Mouse (Mus musculus): Measurements from ENCODE around the gene Junb. TPM values are rescaled to one million over a fixed set of nuclear protein-coding genes. Genes with fewer than 3 reads are reported as not detected.

Gene Junb
- polyA plus RNA-seq, 1 experiment from 2014 or later: 21.9 TPM

GRCm38 (mm10) chr8:85011242-85011641 lies 32.7 kb upstream of the Junb start:
- Histone ChIP-seq H3K27ac (ENCODE audit: low read depth) (no peak overlapping the region), H3K4me1 (ENCODE audit: insufficient read depth) (peaks cover 4% of the 10 kb centered on the region; the same call in 1 of the 2 replicates), H3K4me2 (ENCODE audit: low read depth, low read length) (no peak overlapping the region), H3K4me3 (ENCODE audit: low read depth, low read length) (no peak overlapping the region), H3K27me3 (ENCODE audit: insufficient read depth, low read length) (peaks cover 46% of the 10 kb centered on the region), H3K9me3 (ENCODE audit: low read length) (no peaks in the 10 kb centered on the region), H3K36me3 (replicated peaks; ENCODE audit: insufficient read depth, low read length) (no peaks in the 10 kb centered on the region), H3K9ac (replicated peaks) (no peak overlapping the region)
- no peak for ATAC-seq
- WGBS (ENCODE audit: insufficient replicate concordance): 11% methylated on average over 28 of the region's 28 CpGs
- DNase-seq: no peak
- TF ChIP-seq EP300 (IDR thresholded peaks at IDR 0.05; ENCODE audit: low read depth): no peak
- TF ChIP-seq CTCF (IDR thresholded peaks at IDR 0.05; ENCODE audit: low read depth): no peak

DNA sequence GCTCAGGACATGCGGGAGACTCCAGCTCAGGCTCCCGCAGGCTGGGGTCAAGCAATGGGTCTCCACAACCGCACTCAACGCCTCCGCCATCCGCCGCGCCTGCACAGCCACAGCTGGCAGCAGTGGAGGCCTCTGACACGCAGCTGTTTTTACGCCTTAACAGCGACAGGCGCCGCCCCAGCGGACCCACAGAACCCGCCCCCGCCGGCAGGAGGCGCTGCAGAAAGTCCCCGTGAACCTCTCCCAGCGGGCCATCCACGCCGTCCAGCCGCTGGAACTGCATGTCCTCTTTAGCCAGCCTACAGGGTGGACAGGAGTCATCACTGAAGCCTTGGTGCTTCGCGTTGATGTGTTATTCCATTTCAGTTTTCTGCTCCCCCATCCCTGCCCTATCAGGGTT lies 29.2 kb upstream of the Junb start:
- TF ChIP-seq CTCF (IDR thresholded peaks at IDR 0.05; ENCODE audit: low read depth) (peak; percentile 76), EP300 (IDR thresholded peaks at IDR 0.05; ENCODE audit: low read depth) (no peak)
- no peak overlapping the region for H3K4me2 ChIP-seq (ENCODE audit: low read depth, low read length)
- H3K27me3 ChIP-seq (ENCODE audit: insufficient read depth, low read length): peaks cover 32% of the 10 kb centered on the region
- H3K36me3 ChIP-seq (replicated peaks; ENCODE audit: insufficient read depth, low read length): no peaks in the 10 kb centered on the region; the same call in 1 of the 2 replicates
- no peaks in the 10 kb centered on the region for H3K9me3 ChIP-seq (ENCODE audit: low read length)
- no peaks in the 10 kb centered on the region for H3K4me1 ChIP-seq (ENCODE audit: insufficient read depth)
- 18% methylated on average over 25 of the region's 25 CpGs for WGBS (ENCODE audit: insufficient replicate concordance)
- H3K9ac ChIP-seq (replicated peaks): no peak overlapping the region
- H3K4me3 ChIP-seq (ENCODE audit: low read depth, low read length): no peak overlapping the region
- H3K27ac ChIP-seq (ENCODE audit: low read depth): no peak overlapping the region
- DNase-seq (peak; percentile 79), ATAC-seq (peak; percentile 58)

- H3K4me3 ChIP-seq (ENCODE audit: low read depth, low read length): no peak overlapping the region
- peak; percentile 99 for TF ChIP-seq CTCF (IDR thresholded peaks at IDR 0.05; ENCODE audit: low read depth)
- TF ChIP-seq EP300 (IDR thresholded peaks at IDR 0.05; ENCODE audit: low read depth): no peak
- WGBS (ENCODE audit: insufficient replicate concordance): 8% methylated on average over 19 of the region's 19 CpGs
- no peak overlapping the region for H3K27ac ChIP-seq (ENCODE audit: low read depth)
- H3K9ac ChIP-seq (replicated peaks): 0 out of 2 replicates have a peak overlapping the region, but pooled peaks have one; percentile 6
- H3K36me3 ChIP-seq (replicated peaks; ENCODE audit: insufficient read depth, low read length): peaks cover 7% of the 10 kb centered on the region; the same call in 1 of the 2 replicates
- H3K4me2 ChIP-seq (ENCODE audit: low read depth, low read length): peak overlapping the region; percentile 23; the same call in 1 of the 2 replicates
- no peaks in the 10 kb centered on the region for H3K27me3 ChIP-seq (ENCODE audit: insufficient read depth, low read length)
- H3K9me3 ChIP-seq (ENCODE audit: low read length): no peaks in the 10 kb centered on the region
- H3K4me1 ChIP-seq (ENCODE audit: insufficient read depth): 0 out of 2 replicates have a peak, but pooled peaks cover 7% of the 10 kb centered on the region
- DNase-seq: peak; percentile 93
- peak; percentile 84 for ATAC-seq
Observed at GRCm38 (mm10) chr8:84997649-84998295, 19.3 kb upstream of the Junb start.

GRCm38 (mm10) chr8:84996978-84997377 lies 18.5 kb upstream of the Junb start:
- Histone ChIP-seq H3K27me3 (ENCODE audit: insufficient read depth, low read length) (no peaks in the 10 kb centered on the region), H3K4me2 (ENCODE audit: low read depth, low read length) (no peak overlapping the region), H3K27ac (ENCODE audit: low read depth) (no peak overlapping the region), H3K9ac (replicated peaks) (no peak overlapping the region), H3K4me3 (ENCODE audit: low read depth, low read length) (no peak overlapping the region), H3K9me3 (ENCODE audit: low read length) (no peaks in the 10 kb centered on the region), H3K4me1 (ENCODE audit: insufficient read depth) (0 out of 2 replicates have a peak, but pooled peaks cover 7% of the 10 kb centered on the region), H3K36me3 (replicated peaks; ENCODE audit: insufficient read depth, low read length) (0 out of 2 replicates have a peak, but pooled peaks cover 7% of the 10 kb centered on the region)
- DNase-seq: no peak
- WGBS (ENCODE audit: insufficient replicate concordance): 82% methylated on average over 5 of the region's 5 CpGs
- ATAC-seq: no peak
- no peak for TF ChIP-seq EP300 (IDR thresholded peaks at IDR 0.05; ENCODE audit: low read depth)
- no peak for TF ChIP-seq CTCF (IDR thresholded peaks at IDR 0.05; ENCODE audit: low read depth)

- H3K36me3 ChIP-seq (replicated peaks; ENCODE audit: insufficient read depth, low read length): 0 out of 2 replicates have a peak, but pooled peaks cover 7% of the 10 kb centered on the region
- H3K27me3 ChIP-seq (ENCODE audit: insufficient read depth, low read length): no peaks in the 10 kb centered on the region
- H3K4me2 ChIP-seq (ENCODE audit: low read depth, low read length): no peak overlapping the region
- DNase-seq (no peak), ATAC-seq (no peak)
- H3K4me1 ChIP-seq (ENCODE audit: insufficient read depth): peaks cover 13% of the 10 kb centered on the region
- H3K4me3 ChIP-seq (ENCODE audit: low read depth, low read length): no peak overlapping the region
- no peak overlapping the region for H3K9ac ChIP-seq (replicated peaks)
- no peak overlapping the region for H3K27ac ChIP-seq (ENCODE audit: low read depth)
- H3K9me3 ChIP-seq (ENCODE audit: low read length): no peaks in the 10 kb centered on the region
- TF ChIP-seq EP300 (IDR thresholded peaks at IDR 0.05; ENCODE audit: low read depth): no peak
- TF ChIP-seq CTCF (IDR thresholded peaks at IDR 0.05; ENCODE audit: low read depth): no peak
- 73% methylated on average over 25 of the region's 25 CpGs for WGBS (ENCODE audit: insufficient replicate concordance)
Observed at GRCm38 (mm10) chr8:84995680-84996079, 17.2 kb upstream of the Junb start.

GRCm38 (mm10) chr8:84994375-84994774 lies 15.9 kb upstream of the Junb start:
- DNase-seq (no peak), ATAC-seq (no peak)
- peaks cover 16% of the 10 kb centered on the region for H3K4me1 ChIP-seq (ENCODE audit: insufficient read depth)
- no peak overlapping the region for H3K4me2 ChIP-seq (ENCODE audit: low read depth, low read length)
- H3K36me3 ChIP-seq (replicated peaks; ENCODE audit: insufficient read depth, low read length): 0 out of 2 replicates have a peak, but pooled peaks cover 7% of the 10 kb centered on the region
- no peaks in the 10 kb centered on the region for H3K9me3 ChIP-seq (ENCODE audit: low read length)
- H3K27me3 ChIP-seq (ENCODE audit: insufficient read depth, low read length): no peaks in the 10 kb centered on the region
- no peak overlapping the region for H3K9ac ChIP-seq (replicated peaks)
- 90% methylated on average over 9 of the region's 9 CpGs for WGBS (ENCODE audit: insufficient replicate concordance)
- TF ChIP-seq EP300 (IDR thresholded peaks at IDR 0.05; ENCODE audit: low read depth) (no peak), CTCF (IDR thresholded peaks at IDR 0.05; ENCODE audit: low read depth) (no peak)
- no peak overlapping the region for H3K4me3 ChIP-seq (ENCODE audit: low read depth, low read length)
- H3K27ac ChIP-seq (ENCODE audit: low read depth): no peak overlapping the region

Measured in liver, postnatal 0 days (tissue).